Mouse (Mus musculus): ENCODE results near the gene Diras1. TPM values are rescaled to one million over a fixed set of nuclear protein-coding genes. Genes with fewer than 3 reads are reported as not detected.

Diras1 gene
- total RNA-seq, 1 experiment from 2014 or later: not detected

- ATAC-seq (replicated peaks in 1 of 2; ENCODE audit: insufficient read depth in 1 of 2, low FRiP score in 2 of 2, low TSS enrichment in 1 of 2, low read depth in 1 of 2, poor library complexity in 2 of 2, severe bottlenecking in 2 of 2): peak; percentile 95 to 98
Observed at GRCm38 (mm10) chr10:81036988-81037580, 11.6 kb upstream of the Diras1 start, which contains the start of gene Slc39a3. TSS of gene Slc39a3 (minus strand) at chr10:81037426.

DNA sequence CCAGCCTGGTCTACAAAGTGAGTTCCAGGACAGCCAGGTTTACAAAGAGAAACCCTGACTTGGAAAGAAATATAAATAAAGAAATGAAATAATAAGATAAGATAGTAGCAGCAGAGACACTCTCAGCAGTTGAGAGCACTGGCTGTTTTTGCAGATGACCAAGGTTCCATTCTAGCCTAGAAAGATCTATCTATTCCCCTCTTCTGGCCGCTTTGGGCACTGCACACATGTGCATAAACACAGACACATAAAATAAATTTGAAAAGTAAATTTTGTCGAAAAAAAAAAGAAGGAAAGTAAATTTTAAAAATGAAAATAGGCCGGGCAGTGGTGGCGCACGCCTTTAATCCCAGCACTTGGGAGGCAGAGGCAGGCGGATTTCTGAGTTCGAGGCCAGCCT, 10.8 kb upstream of the Diras1 start:
- ATAC-seq (replicated peaks in 1 of 2; ENCODE audit: insufficient read depth in 1 of 2, low FRiP score in 2 of 2, low TSS enrichment in 1 of 2, low read depth in 1 of 2, poor library complexity in 2 of 2, severe bottlenecking in 2 of 2): no peak

GRCm38 (mm10) chr10:81033586-81033985, 8.1 kb upstream of the Diras1 start:
- ATAC-seq (replicated peaks in 1 of 2; ENCODE audit: insufficient read depth in 1 of 2, low FRiP score in 2 of 2, low TSS enrichment in 1 of 2, low read depth in 1 of 2, poor library complexity in 2 of 2, severe bottlenecking in 2 of 2): no peak

DNA sequence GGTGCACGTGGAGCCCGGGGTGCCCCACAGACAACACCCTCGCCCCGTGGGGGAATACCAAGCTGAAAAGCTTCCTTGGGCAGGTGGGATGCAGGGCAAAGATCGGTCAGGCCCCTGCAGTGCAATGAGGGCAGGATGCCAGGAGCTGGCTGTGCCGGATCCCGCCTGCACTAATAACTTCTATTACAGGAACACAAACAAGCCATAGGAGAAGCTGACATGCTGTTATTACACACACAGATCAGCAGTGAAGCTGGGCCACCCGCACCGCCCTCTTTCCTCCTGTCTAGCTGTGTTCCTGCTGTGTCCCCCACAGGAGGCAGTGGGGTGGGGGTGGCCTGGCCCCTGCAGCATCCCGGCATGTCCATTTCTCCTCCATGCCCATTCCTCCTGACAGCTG, 3.6 kb upstream of the Diras1 start:
- no peak for ATAC-seq (replicated peaks in 1 of 2; ENCODE audit: insufficient read depth in 1 of 2, low FRiP score in 2 of 2, low TSS enrichment in 1 of 2, low read depth in 1 of 2, poor library complexity in 2 of 2, severe bottlenecking in 2 of 2)

- ATAC-seq (replicated peaks in 1 of 2; ENCODE audit: insufficient read depth in 1 of 2, low FRiP score in 2 of 2, low TSS enrichment in 1 of 2, low read depth in 1 of 2, poor library complexity in 2 of 2, severe bottlenecking in 2 of 2): no peak
Observed at GRCm38 (mm10) chr10:81028219-81028618, 2.8 kb upstream of the Diras1 start.

DNA sequence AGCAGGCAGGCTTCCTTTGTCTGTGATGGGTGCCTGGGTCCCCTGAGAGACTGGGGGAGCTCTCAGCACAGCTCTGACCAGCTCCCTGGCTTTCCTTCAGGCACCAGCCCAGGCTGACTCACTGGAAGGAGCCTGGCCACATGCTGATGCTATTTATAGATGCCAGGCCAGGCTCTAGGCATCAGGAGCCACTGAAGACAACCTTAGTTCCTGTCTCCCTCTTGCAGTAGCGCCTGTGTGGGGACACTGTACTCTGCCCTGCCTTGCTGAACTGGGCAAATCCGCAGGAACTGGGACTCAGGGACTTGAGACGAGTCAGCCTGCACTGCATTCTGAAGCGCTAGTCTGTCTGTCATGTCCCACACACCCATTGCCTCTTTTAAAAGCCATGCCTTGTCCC, 1.9 kb upstream of the Diras1 start:
- no peak for ATAC-seq (replicated peaks in 1 of 2; ENCODE audit: insufficient read depth in 1 of 2, low FRiP score in 2 of 2, low TSS enrichment in 1 of 2, low read depth in 1 of 2, poor library complexity in 2 of 2, severe bottlenecking in 2 of 2)

DNA sequence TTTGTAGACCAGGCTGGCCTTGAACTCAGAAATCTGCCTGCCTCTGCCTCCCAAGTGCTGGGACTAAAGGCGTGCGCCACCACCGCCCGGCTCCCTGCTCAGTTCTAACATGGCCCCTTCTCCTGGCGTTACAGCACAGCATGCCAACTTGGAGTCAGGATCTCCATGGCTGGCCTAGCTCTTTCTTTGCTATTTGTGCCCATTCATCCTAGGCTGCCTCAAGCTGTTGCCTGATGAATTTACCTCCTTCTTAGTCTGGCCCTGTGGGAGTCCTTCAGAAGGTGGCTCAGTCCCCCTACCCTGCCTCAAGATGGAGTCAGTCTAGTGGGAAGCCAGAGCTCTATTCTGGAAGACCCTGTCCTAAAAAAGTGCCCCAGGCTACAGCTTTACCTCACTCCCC, 1.4 kb upstream of the Diras1 start:
- no peak for ATAC-seq (replicated peaks in 1 of 2; ENCODE audit: insufficient read depth in 1 of 2, low FRiP score in 2 of 2, low TSS enrichment in 1 of 2, low read depth in 1 of 2, poor library complexity in 2 of 2, severe bottlenecking in 2 of 2)

DNA sequence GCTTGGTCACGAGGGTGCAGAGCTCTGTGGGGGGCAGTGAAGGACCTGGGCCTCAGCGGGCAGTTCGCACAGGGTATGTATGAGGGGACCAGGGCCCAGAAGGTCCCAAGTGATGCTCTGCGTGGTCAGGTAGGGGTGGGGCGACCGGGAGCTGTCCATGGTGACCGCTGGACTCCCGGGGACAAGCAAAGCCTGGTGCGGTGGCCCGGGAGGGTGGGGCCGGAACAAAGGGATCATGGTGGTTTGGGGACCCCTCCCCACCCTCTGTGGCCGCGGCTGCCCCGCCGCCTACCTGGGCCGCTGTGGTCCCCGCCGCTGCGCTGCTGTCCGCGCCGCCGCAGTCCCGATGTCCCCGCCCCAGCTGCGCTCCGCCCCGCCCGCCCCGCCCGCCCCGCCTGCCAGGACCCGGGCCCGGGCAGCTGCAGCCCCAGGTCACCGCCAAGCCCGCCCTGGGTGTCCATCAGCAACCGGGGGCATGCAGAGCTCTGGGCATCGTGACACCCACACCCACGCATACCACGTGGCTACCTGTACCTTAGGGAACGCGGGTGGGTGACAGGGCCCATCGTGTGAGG, 328 bp downstream of the Diras1 start:
- ATAC-seq (replicated peaks in 1 of 2; ENCODE audit: insufficient read depth in 1 of 2, low FRiP score in 2 of 2, low TSS enrichment in 1 of 2, low read depth in 1 of 2, poor library complexity in 2 of 2, severe bottlenecking in 2 of 2): no peak

DNA sequence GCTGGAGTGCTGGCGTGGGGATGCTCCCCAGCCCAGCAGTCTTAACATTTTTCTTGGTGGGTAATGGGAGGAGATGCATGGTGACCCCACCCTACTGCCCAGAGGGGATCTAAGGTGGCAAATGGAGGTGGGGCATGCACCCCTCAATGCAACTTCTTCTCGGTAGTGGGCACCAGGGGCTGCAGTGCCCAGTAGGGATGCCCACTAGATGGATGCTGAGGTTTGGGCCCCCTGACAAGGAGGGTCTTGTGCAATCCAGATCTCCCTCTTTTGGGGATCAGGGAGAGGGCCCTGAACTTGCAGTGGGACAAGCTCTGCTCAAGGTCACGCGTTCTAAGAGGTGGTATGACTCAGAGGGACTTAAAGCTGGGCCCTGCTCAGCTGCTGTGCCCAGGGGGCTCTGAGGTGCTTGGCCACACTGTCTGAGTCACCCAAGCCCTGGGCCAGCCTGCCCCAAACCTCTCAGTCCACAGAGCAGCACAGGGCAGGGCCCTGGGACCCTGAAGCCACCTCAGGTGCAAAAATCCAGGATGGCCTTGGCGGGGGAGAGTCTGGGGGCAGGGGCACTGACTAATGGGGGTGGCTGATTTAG, 1.0 kb downstream of the Diras1 start:
- ATAC-seq (replicated peaks in 1 of 2; ENCODE audit: insufficient read depth in 1 of 2, low FRiP score in 2 of 2, low TSS enrichment in 1 of 2, low read depth in 1 of 2, poor library complexity in 2 of 2, severe bottlenecking in 2 of 2): no peak

DNA sequence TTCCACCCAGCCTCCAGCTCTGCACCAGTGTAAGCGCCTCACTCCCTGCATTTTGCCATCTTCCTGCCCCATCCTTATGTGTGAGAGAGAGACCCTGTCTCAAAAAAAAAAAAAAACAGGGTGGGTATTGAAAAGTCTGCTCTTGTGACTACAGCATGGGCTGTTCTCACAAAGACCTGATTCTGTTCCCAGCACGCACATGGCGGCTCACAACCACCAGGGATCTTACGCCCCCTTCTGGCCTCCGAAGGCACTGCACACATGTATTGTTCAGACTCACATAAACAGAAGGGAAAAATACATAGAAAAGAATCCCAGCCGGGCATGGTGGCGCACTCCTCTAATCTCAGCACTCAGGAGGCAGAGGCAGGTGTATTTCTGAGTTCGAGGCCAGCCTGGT, 2.7 kb downstream of the Diras1 start:
- no peak for ATAC-seq (replicated peaks in 1 of 2; ENCODE audit: insufficient read depth in 1 of 2, low FRiP score in 2 of 2, low TSS enrichment in 1 of 2, low read depth in 1 of 2, poor library complexity in 2 of 2, severe bottlenecking in 2 of 2)

DNA sequence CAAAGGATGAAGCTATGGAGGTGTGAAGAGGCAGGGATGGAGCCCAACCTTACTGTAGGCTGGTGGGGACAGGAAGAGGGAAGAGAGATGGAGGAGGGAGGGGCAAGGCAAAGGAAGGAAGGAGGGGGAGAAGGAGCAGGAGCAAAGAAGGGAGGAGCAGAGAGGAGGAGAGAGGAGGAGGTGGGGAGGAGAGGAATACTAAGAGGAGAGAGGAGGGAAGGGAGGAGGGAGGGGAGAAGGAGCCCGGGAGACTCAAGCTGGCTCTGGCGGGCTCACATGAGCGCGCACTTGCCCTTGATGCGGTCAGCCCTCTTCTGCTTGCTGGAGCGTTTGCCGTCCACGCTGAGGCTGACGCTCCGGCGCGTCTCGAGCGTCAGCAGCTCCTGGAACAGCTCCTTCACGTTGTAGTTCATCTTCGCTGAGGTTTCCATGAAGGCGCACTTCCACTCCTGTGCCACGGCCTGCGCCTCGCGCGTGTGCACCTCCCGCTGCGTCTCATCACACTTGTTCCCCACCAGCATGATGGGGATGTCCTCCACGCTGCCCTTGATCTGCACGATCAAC, 3.8 kb downstream of the Diras1 start:
- ATAC-seq (replicated peaks in 1 of 2; ENCODE audit: insufficient read depth in 1 of 2, low FRiP score in 2 of 2, low TSS enrichment in 1 of 2, low read depth in 1 of 2, poor library complexity in 2 of 2, severe bottlenecking in 2 of 2): peak in 1 of 2 experiments; percentile 34; a peak in 1 of 4 replicates

- ATAC-seq (replicated peaks in 1 of 2; ENCODE audit: insufficient read depth in 1 of 2, low FRiP score in 2 of 2, low TSS enrichment in 1 of 2, low read depth in 1 of 2, poor library complexity in 2 of 2, severe bottlenecking in 2 of 2): no peak
Observed at GRCm38 (mm10) chr10:81020207-81020606, 5.3 kb downstream of the Diras1 start.

- ATAC-seq (replicated peaks in 1 of 2; ENCODE audit: insufficient read depth in 1 of 2, low FRiP score in 2 of 2, low TSS enrichment in 1 of 2, low read depth in 1 of 2, poor library complexity in 2 of 2, severe bottlenecking in 2 of 2): no peak
Observed at GRCm38 (mm10) chr10:81019687-81020086, 5.8 kb downstream of the Diras1 start.

GRCm38 (mm10) chr10:81018326-81018725, 7.1 kb downstream of the Diras1 start:
- ATAC-seq (replicated peaks in 1 of 2; ENCODE audit: insufficient read depth in 1 of 2, low FRiP score in 2 of 2, low TSS enrichment in 1 of 2, low read depth in 1 of 2, poor library complexity in 2 of 2, severe bottlenecking in 2 of 2): no peak

DNA sequence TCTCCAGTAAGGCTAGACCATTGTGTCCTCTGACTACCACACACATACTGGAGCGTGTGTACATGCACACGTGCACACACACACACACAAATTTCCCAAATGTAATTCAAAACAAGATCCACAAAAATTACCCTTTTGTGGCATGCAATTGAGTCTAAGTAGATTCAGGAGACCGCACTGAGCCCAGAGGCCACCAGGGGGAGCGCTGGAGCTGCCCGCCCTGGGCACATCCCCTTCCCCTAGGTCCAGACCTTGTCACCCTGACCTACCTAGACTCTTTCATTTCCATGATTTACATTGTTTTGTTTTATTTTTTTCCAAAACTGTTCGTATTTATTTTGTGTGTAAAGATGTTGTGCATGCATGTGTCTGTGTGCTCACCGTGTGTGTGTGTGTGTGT, 8.8 kb downstream of the Diras1 start:
- ATAC-seq (replicated peaks in 1 of 2; ENCODE audit: insufficient read depth in 1 of 2, low FRiP score in 2 of 2, low TSS enrichment in 1 of 2, low read depth in 1 of 2, poor library complexity in 2 of 2, severe bottlenecking in 2 of 2): peak in 1 of 2 experiments; percentile 70; a peak in 2 of 4 replicates

- ATAC-seq (replicated peaks in 1 of 2; ENCODE audit: insufficient read depth in 1 of 2, low FRiP score in 2 of 2, low TSS enrichment in 1 of 2, low read depth in 1 of 2, poor library complexity in 2 of 2, severe bottlenecking in 2 of 2): no peak
Observed at GRCm38 (mm10) chr10:81015666-81016065, 9.8 kb downstream of the Diras1 start.

DNA sequence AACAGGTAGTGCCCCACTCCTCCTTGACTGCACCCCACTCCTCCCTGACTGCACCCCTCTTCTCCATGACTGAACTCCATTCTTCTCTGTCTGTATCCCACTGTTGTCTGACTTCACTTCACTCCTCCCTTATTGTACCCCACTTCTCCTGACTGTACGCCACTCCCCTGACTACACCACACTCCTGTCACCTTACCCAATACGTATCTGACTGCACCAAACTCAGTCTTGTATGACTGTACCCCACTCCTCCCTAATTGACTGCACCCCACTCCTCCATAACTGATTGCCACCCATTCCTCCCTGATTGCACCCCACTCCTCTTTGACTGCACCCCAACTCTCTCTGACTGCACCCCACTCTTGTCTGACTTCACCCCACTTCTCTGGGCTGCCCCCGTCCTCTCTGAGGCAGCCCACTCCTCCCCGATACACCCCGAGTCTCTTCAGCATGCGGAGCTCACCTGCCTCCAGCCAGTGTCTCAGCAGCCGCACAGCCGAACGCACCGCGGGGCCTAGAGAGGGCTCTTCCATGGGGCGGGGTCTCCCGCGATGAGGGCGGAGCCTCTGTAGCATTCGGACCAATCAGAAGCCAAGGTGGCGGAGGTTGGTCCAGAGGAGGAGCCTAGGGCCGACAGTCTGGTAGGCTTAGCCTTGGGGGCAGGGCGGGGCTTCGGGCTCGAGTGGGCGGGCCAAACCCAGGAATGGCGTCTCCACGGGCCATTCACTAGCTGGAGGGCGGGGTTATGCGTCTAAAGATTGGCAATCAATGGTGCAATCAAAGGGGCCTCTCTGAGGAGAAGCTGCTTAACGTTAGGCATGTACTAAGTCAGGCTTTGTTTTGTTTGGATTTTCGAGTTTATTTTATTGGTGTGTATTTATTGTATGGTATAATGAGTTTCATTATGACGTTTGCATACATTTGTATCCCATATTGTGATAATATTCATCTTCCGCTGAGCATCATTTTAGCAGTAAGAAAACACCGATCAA, 10.8 kb downstream of the Diras1 start, which contains the start of gene Gng7:
Gng7 (minus strand) TSS at position 553 of the 992 bp plus-strand sequence.
- peak; percentile 96 to 98 for ATAC-seq (replicated peaks in 1 of 2; ENCODE audit: insufficient read depth in 1 of 2, low FRiP score in 2 of 2, low TSS enrichment in 1 of 2, low read depth in 1 of 2, poor library complexity in 2 of 2, severe bottlenecking in 2 of 2)
